Mouse (Mus musculus) brain, adult 2 months (tissue): ENCODE measurements around the gene Nudt2.

ENCODE experiments used
- DNase-seq: peaks from one replicate; pipeline ENCODE4 v3.0.0; 2011; ENCODE audit warnings: low read depth, low spot score

Gene Nudt2

DNA sequence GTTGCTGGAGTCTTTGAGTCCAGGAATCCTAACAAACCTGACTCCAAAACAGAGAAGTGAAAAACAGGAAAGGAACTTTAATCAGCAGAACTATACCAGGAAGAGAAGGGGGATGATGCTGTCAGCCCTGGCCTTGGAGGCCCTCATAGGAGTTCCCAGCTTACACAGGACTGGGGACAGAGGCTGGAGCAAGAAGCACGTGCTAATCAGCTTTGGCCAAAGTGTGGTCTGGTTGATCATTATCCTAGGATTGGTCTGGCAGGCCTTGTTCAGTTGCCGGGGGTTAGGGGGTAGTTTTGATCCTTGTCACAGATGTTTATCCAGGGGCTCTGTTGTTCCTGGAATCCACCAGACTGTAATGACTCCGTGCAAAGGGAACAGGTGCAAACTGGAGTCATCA, 29.4 kb downstream of the Nudt2 start:
- DNase-seq = no peak

GRCm38 (mm10) chr4:41495076-41495475, 30.1 kb downstream of the Nudt2 start:
- no peak for DNase-seq

- no peak for DNase-seq
Measured at GRCm38 (mm10) chr4:41495850-41496249, 30.9 kb downstream of the Nudt2 start.

- no peak for DNase-seq
Measured at GRCm38 (mm10) chr4:41497046-41497445, 32.1 kb downstream of the Nudt2 start.

- no peak for DNase-seq
Measured at GRCm38 (mm10) chr4:41497579-41497978, 32.6 kb downstream of the Nudt2 start.

DNA sequence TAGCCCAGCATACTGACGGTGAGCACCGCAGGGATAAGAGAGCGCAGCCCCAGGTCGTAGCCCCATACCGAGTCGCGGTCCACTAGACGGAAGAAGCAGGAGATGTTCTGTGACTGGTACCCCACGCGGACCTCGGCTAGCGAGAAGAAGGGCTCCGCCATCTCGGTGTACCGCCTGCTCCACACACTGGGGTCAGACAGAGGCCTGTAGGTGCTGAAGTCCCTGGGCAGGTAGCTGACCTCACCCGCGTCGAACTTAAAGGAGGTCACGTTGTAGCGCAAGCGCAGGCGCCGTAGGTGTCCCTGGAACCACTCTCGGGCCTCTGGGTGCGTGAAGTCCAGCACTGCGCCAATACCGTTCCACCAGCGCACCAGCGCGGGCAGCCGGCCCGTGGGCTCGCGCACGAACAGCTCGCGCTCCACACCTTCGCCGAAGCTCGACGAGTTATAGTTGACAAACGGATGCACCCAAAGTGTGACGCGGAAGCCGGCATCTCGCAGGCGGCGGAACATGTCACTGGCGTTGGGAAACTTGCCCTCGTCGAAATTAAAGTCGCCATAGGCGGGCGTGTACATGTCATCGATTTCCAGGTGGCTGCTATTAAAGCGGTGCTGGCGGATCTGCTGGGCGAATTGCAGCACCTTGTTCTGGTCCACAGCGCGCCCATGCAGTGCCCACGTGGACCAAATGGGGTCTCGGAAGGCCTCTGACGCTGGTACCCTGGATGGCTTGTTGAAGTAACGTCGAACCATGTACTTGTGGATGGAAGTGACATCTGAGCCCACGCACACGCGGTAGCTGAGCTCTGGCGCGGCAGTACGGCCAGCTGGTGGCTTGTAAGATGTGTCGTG, 33.3 kb downstream of the Nudt2 start:
- no peak for DNase-seq

GRCm38 (mm10) chr4:41498921-41499391, 34.0 kb downstream of the Nudt2 start:
- no peak for DNase-seq

GRCm38 (mm10) chr4:41499619-41500018, 34.7 kb downstream of the Nudt2 start:
- peak; percentile 43 for DNase-seq

- DNase-seq = no peak
Measured at GRCm38 (mm10) chr4:41500787-41501186, 35.8 kb downstream of the Nudt2 start.

DNA sequence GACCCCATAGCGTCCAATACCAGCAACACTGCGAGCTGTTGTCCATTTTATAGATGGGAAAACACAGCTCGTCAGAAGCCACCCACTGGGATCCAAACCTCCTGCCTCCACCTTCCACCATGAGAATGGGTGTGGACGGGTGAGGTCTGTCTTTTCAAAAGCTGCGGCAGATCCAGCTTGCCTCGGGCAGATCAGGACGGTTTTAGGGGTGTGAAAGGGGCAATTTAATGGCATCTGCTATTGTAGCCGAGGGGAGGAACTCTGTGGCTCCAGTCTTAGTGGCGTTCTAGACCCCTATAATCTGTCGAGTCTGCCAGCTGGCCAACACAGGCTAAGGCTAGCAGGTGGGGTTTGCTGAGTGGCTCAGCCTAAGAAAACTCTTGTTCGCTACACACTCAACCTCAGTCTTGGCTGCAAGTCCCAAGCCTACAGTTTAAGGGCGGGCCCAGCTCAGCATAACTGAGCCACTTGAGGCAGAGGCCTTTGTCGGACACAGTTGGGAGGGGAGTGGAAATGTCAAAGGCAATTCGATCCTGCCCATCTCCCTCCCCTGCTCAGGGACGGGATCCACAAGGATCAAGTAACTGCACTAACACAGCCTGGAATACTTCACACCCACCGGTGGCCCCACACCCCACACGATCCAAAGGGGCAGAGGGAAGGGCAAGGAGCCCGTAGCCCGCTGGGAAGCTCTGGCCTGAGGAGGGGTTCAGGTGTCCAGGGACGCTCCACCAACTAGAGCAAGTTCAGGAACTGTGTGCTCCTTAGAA, 37.4 kb downstream of the Nudt2 start:
- DNase-seq = no peak

DNA sequence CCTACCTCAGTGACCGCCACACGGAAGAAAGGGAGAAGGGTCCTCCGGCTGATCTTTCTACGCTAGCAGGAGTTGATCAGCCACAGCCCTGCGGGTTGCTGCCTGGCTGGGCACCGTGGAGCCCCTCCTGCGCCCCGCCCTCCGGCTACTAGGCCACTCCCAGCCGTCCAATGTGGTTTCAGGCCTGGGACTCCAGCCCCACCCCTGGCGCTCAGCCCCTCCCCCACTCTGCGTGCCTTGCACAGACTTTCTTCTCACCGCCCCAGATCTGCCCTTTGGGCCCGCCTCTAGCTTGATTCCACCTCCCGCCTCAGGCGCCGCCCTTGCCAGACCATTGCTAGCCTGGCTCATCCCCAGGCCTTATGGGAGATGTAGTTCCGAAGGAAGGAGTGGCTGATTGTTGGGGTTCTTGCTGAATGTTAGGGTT, 38.0 kb downstream of the Nudt2 start, which contains the start of gene AI464131:
Gene AI464131 (minus strand): TSS at position 91 of the 427 bp plus-strand sequence.
- peak; percentile 98 for DNase-seq

DNA sequence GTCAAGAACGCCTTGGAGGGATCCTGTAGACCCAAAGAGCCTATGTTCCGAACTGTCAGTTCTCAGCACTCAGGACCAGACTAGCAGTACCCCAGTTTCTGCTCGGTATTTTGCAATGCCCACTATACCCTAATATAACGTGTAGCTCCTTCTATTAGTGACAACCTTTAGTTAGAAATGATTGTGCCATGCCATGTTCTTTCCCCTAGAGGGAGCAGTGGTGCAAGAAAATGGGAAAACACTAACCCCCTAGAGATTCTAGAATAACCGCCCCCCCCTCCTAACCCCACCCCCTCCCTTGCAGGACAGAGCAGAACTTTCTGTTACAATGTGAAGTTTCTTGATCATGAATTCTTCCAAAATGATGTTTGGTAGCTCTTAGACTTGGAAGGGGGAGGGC, 39.4 kb downstream of the Nudt2 start:
- no peak for DNase-seq

DNA sequence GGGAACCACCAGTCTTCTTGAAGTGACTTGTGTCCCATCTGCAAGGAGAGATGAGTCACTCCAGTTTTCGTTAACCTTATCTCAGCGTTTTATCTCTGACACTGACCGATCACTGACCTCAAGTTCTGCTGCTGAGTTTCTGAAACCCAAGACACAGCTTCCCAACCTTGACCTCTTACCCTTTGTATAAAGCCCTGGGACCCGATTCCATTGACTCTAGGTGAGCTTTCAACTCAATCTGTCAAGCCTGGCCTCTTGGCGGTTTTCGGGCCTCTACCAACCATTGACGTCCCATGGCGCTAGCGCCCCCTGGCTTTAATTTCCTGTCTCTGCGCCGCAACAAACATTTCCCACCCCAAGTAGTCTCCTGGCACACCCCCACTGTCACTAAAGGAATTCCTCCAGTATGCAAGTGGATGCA, 40.2 kb downstream of the Nudt2 start:
- DNase-seq = no peak

- peak; percentile 54 for DNase-seq
Measured at GRCm38 (mm10) chr4:41506156-41506555, 41.2 kb downstream of the Nudt2 start.

DNA sequence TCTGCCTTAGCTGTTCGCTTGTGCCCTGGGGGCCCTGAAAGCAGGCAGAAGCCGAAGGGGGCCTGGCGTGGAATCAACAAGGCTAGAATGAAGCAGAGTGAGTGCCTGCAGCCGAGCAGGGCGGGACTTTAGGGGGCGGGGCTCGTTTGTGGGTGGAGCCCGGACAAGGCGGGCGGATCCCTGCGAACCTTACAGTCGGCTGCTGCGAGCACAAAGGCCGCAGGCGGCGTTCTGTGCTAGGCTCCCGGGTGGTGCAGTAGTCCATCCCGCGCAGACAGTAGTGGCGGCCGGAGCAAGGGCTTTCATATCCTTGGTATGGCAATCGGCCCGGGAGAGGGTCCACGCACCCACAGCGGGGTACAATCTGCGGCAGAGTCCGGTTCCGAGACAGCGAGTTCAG, 42.0 kb downstream of the Nudt2 start:
- peak; percentile 87 for DNase-seq

GRCm38 (mm10) chr4:41507326-41507924, 42.5 kb downstream of the Nudt2 start:
- DNase-seq = peak; percentile 54

DNA sequence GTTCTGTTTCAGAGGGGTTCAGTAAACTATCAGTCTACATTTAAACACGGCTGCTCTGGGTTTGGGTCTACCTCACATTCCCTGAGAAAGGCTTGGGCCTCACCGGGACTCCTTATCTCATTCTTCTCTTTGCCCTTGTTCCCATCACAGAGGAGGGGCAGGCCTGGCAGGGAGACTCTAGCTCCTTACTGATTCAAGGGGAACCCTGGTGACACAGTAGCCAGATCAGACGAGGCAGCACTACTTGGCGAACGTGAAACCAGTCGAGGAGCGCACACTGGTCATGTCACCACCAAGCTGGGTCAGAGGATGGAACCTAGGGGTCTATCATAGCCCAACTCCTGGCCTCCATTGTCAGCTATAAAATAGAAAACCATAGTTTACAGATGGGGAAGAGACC, 43.0 kb downstream of the Nudt2 start:
- DNase-seq = no peak

GRCm38 (mm10) chr4:41513309-41513708, 48.4 kb downstream of the Nudt2 start:
- DNase-seq = no peak

DNA sequence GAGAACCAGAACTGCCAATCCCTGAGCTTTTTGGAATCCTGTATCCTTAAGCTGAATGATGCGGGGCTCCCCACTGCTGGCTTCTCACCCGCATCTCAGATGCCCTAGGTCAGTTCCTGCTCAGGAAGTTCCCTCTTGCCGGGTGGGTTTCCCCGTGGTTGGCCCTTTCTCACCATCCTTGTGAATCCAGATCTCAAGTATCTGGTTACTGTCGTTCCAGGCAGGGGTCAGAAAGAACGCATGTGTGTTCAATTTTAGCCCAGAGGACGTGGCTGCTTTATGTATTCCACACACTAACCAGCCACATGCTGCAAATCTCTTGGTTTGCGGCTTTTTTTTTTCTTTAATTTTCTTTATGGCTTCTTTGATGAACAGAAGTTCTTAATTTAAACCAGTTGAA, 48.8 kb downstream of the Nudt2 start:
- no peak for DNase-seq

DNA sequence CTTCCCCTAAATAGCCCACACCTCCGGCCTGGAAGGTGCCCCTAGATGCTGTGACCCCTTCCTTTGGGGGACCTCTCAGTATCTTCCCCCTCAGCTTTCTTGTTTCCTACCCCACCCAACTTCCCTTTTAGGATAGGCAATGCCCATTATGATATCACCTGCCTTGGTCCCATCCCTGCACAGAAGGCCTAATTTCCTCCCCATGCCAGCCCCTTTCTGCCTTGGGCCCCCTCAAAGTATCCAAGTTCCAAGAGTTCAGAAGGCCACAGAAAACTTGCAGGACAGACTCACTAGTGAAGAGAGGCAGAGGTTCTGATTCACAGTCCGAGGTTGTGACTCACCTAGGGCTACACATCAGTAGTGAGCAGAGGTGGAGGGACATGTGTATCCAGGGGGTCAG, 52.3 kb downstream of the Nudt2 start, which contains the start of gene 1110017D15Rik:
Gene 1110017D15Rik (minus strand): TSS at position 101 of the 400 bp plus-strand sequence.
- DNase-seq = no peak

DNA sequence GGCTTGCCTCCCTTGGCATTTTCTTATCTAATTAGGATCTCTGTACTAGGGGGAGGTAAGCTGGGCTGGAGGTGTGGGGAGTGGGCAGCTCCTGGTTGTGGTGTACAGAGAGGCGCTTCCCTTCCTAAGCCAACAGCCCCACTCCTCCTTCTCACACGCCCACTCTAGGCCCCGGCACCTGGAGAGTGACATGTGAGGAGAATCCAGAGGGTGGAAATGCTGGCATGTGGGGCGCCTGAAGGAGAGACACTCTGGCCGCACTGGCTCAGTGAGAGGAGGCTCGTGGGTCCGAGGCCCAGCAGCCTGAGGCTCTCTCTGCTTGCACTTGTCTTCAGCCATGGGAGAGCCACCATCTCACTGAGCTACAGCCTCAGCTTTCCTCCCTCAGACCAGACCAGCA, 53.4 kb downstream of the Nudt2 start:
- peak; percentile 49 for DNase-seq

- DNase-seq = no peak
Measured at GRCm38 (mm10) chr4:41519195-41519594, 54.2 kb downstream of the Nudt2 start.
